Mouse (Mus musculus): ENCODE results near the gene Mtch2. TPM values are rescaled to one million over a fixed set of nuclear protein-coding genes. Genes with fewer than 3 reads are reported as not detected.
"Not testable (repeated sequence)": the region's sequence is repeated elsewhere in the genome, so short reads cannot be mapped to it uniquely, and the experiment has no call there.

Gene Mtch2
- 100 to 1,000 TPM; 243 to 314 TPM for total RNA-seq (2021)
- long read RNA-seq, experiment 1, transcript Mtch2-205 (13 exons, 2,596 nt) = major isoform, 138 of 164 reads
- long read RNA-seq, experiment 1, partial matches to known transcripts = 2 of 164 reads
- long read RNA-seq, experiment 1, other reads (novel, unspliced or antisense) = 22 of 164 reads
- long read RNA-seq, experiment 2, transcript Mtch2-205 (13 exons, 2,596 nt) = major isoform, 332 of 387 reads
- long read RNA-seq, experiment 2, partial matches to known transcripts = 9 of 387 reads
- long read RNA-seq, experiment 2, other reads (novel, unspliced or antisense) = 40 of 387 reads

DNA sequence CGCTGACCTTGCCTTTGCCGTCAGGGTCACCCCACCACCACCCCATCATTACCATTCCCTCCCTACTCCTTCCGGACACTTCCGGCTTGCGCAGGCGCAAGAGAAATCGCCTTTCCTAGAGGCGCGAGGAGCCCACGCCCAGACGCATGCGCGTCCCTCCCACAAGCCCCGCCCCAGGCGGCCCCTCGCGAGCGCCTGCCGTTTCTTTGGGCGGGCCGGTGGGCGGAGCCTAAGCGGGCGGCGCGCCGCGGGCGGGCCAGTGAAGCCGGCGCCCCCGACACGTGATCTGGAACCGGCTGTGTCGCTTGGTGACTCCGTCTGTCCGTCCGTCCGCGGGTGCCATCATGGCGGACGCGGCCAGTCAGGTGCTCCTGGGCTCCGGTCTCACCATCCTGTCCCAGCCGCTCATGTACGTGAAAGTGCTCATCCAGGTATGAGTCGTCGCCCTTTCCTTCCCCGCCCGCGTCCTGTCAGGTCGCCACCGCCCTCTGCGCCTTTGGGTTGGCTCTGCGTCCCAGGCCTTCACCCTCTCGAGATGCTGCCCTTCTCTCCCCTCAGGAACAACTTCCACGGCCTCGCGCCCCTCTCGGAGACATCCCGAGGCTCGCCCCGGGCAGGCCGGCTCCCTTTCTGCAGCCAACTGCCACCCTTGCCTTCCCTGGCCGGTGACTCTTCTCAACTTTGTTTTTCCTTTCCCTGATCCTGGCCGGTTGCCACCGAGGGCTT, at the start of gene Mtch2:
Gene Mtch2 (plus strand): TSS at position 201 of the 726 bp plus-strand sequence.
- peak; percentile 98 to 99 for DNase-seq (ENCODE audit: low spot score in 2 of 2)

DNA sequence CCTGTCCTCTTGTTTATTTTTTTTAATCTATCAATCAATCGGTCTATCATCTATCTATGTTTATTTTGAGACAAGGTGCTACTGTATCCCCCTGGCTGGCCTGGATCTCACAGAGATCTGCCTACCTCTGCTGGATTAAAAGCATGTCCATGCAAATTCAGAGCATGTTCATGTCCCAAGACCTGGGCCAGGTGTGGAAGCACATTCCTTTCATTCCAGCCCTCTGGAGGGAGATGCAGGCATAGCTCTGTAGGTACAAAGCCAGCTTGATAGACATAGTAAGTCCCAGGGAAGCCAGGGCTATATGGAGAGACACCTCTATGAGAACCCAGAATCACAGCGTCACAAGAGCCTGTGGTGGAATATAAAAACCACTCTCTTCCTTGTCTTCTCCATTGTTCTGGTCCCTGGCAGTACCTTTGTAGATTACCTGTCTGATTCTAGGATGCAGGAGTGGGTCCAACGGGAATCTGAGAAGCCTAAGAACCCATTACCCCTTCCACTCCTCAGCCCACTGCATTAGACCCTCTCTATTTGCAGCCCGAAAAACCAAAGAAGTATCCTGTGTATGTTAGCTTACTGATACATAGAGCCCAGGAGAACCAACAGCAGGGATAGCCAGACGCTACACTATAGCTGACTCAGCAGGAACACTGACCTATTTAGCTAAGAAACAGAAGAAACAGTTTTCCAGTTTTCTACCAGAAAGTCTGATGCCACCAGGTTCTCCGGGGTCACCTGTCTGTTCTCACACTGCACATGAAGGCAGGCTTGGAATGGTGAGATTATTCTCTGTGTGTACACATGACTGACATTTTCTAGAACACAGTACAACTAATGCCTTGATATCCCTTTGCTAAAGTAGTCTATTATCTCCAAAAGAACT, 38.5 kb upstream of the Mtch2 start:
- DNase-seq (ENCODE audit: low spot score in 2 of 2) = no peak

DNA sequence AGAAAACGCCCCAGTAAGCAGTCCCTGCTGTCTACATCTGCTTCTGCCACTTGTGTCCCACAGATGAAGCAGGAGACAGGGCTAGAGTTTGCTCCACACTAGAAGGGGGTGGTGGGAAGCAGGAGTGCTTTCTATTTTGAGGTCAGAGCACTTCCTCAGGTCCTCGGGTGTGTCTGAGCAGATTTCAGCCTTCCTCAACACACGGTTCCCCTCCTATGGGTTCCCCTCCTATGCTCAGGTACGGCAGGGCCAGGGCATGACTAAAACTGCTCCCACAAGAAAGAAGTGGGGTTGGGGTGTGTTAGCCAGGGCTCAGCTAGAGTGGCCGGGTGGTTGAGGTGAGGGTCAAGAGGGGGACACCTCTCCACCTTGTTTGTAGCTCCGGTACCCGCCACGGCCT, 36.2 kb upstream of the Mtch2 start:
- DNase-seq (ENCODE audit: low spot score in 2 of 2) = no peak

DNA sequence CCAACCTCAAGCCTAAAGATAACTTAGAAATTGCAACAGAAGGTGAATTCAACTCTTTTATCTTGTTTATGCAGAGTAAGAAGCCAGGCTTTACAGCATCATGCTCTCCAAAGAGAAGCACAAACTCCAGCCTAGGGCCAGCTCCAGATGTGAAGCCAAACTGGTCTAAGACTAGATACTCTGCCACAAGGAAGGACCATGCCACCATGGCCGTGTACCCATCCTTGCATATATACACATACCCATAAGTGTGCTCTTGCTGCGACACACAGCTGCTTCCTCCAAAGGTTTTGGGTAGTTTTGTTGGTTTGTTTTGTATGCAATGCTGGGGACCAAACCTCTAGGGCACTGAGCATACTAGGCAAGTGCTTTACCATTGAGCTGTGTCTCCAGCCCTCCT, 31.7 kb upstream of the Mtch2 start:
- no peak for DNase-seq (ENCODE audit: low spot score in 2 of 2)

GRCm38 (mm10) chr2:90816144-90816543, 30.8 kb upstream of the Mtch2 start:
- DNase-seq (ENCODE audit: low spot score in 2 of 2) = no peak

GRCm38 (mm10) chr2:90818710-90819109, 28.2 kb upstream of the Mtch2 start:
- DNase-seq (ENCODE audit: low spot score in 2 of 2) = no peak

DNA sequence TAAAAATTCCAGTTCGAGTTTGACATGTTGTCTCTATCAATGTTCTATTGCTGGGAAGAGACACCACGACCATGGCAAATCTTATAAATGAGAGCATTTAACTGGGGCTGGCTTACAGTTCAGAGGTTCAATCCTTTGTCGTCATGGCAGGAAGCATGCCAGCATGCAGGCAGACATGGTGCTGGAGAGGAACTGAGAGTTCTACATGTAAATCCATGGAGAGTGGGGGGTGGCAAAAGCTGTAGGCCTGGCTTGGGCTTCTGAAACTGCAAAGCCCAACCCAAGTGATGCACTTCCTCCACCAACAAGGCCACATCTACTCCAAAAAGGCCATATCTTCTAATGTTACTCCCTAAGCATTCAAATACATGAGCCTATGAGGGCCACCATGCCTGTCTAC, 26.1 kb upstream of the Mtch2 start:
- no peak for DNase-seq (ENCODE audit: low spot score in 2 of 2)

DNA sequence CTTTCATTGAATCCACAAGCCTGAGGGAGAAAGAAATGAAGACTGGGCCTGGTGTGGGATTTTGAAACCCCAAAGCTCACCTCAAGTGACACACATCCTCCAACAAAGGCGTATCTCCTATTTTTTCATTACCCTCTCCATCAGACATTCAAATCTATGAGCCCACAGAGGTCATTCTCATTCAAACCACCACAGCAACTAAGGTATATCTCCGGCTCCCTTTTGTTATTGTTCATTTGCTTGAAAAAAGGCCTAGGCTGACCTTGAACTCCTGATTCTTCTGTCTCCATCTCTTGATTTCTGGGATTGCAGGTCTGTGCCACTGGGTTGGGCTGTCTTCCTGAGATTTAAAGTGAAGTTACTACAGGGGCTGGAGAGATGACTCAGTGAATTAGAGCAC, 24.0 kb upstream of the Mtch2 start:
- DNase-seq (ENCODE audit: low spot score in 2 of 2) = no peak

- no peak for DNase-seq (ENCODE audit: low spot score in 2 of 2)
These were observed 23.2 kb upstream of the Mtch2 start for GRCm38 (mm10) chr2:90823781-90824180.

- not testable (repeated sequence) for DNase-seq (ENCODE audit: low spot score in 2 of 2)
These were observed 22.4 kb upstream of the Mtch2 start for GRCm38 (mm10) chr2:90824528-90824927.

- DNase-seq (ENCODE audit: low spot score in 2 of 2) = no peak
These were observed 21.3 kb upstream of the Mtch2 start for GRCm38 (mm10) chr2:90825515-90826172.

DNA sequence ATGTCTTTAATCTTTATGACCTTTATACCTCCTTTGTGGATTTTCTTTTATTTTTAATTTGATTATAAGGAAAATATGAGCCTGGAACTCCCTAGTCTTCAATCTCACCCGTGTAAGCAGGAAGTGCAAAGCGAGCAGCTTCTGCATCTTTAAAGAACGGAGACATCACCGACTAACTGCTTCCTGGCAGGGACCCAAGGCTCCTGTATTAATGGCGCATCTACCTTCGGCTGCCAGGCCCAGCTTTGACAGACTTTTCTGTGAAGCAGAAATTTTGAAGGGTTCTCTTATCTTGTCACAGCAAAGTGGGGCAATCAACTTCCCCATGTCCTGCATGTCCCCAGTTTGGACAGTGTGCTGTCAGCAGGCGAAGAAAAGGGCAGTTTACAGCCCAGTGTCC, 18.2 kb upstream of the Mtch2 start:
- no peak for DNase-seq (ENCODE audit: low spot score in 2 of 2)

- DNase-seq (ENCODE audit: low spot score in 2 of 2) = no peak
These were observed 13.5 kb upstream of the Mtch2 start for GRCm38 (mm10) chr2:90833502-90833901.

- DNase-seq (ENCODE audit: low spot score in 2 of 2) = no peak
These were observed 8.3 kb upstream of the Mtch2 start for GRCm38 (mm10) chr2:90838621-90839020.

DNA sequence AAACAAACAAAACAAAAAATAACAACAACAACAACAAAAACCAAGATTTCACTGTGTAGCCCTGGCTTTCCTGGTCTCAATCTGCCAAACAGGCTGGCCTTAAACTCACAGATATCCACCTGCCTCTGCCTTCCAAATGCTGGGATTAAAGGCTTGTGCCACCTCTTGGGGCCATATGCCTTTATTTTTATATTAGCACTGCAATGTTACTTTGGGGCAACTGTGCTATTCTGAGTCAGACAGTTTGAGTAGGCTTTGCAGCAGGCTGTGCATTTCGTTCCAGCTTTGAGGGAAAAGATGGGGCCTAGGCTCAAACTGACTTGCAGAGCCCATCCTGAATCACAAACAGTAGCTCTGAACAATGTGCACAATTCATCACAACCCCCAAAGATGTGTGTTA, 3.3 kb upstream of the Mtch2 start:
- DNase-seq (ENCODE audit: low spot score in 2 of 2) = no peak

GRCm38 (mm10) chr2:90844262-90844661, 2.7 kb upstream of the Mtch2 start:
- no peak for DNase-seq (ENCODE audit: low spot score in 2 of 2)

GRCm38 (mm10) chr2:90845234-90845633, 1.7 kb upstream of the Mtch2 start:
- DNase-seq (ENCODE audit: low spot score in 2 of 2) = no peak

DNA sequence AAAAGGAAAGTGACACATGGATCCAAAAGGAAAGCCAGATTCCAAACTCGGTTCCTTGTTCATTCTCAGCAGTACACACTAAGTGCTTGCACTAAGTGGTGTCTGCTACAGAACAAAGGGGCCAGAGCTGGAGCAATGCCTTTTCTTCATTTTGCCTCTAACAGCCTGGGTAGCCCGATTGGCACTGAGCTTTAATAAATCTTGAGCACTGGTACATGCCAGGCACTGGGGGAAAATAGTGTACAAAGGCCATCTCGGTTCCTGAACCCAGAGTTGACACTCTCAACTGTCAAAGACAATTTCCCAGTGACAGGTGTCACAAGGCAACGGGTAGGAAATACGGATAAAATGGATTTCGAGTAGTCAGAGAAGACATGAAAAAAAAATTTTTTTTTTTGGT, 784 bp upstream of the Mtch2 start:
- peak in 1 of 2 experiments; percentile 19 for DNase-seq (ENCODE audit: low spot score in 2 of 2)

GRCm38 (mm10) chr2:90846597-90846954, 379 bp upstream of the Mtch2 start:
- DNase-seq (ENCODE audit: low spot score in 2 of 2) = peak in 1 of 2 experiments; percentile 26

GRCm38 (mm10) chr2:90847681-90848050, 711 bp downstream of the Mtch2 start:
- no peak for DNase-seq (ENCODE audit: low spot score in 2 of 2)

GRCm38 (mm10) chr2:90848331-90848730, 1.4 kb downstream of the Mtch2 start:
- no peak for DNase-seq (ENCODE audit: low spot score in 2 of 2)
